Mouse (Mus musculus) spleen, adult 12 weeks (tissue): ENCODE data around the gene Ppm1g.
A peak's percentile ranks its signal among the peaks of the same experiment; 100 is the strongest.
"Not testable (repeated sequence)": the region's sequence is repeated elsewhere in the genome, so short reads cannot be mapped to it uniquely, and the experiment has no call there.

Source experiments
- DNase-seq: peaks from one replicate; pipeline ENCODE4 v3.0.0; 2022; ENCODE audit warnings: low spot score

Gene Ppm1g

DNA sequence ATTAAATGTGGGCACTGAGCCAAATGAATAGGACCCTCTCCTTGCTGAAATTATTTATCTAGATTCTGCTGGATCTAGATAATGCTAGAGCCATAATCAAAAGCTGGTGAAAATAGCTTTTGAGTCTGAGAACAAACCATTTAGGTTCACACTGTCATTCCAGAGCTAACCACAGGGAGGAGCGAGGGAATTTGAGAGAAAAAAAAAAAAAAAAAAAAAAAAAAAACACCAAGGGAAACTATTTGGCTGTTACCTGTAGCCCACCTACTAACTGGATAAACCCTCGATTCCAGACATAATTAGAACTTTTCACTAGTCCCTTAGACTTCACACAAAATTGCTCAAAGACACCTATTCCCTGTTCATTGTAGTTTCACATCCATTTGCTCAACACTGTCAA, 1.4 kb downstream of the Ppm1g start:
- DNase-seq: no peak

DNA sequence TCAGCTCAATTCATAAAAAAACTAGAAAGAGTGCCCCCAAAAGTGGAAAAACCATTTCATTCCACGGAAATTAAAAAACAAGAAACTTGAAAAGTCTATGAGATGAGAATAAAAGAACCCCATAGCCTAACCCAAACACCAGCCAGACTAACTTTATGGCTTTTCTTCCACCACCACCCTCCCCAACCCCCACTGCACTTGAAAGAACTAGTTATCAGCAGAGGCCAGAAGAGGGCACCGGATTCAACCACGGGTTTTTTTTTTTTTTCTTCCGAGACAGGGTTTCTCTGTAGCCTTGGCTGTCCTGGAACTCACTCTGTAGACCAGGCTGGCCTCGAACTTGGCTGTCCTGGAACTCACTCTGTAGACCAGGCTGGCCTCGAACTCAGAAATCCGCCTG, 2.2 kb downstream of the Ppm1g start:
- DNase-seq: peak; percentile 36

DNA sequence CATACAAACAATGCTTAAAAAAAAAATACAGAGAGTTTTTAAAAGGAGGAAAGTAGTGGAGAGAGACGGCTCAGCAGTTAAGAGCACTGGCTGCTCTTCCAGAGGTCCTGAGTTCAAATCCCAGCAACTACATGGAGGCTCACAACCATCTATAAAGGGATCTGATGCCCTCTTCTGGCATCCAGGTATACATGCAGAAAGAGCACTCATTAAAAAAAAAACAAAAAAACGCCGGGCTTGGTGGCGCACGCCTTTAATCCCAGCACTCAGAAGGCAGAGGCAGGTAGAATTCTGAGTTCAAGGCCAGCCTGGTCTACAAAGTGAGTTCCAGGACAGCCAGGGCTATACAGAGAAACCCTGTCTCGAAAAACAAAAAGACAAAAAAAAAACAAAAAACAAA, 3.9 kb downstream of the Ppm1g start:
- DNase-seq: not testable (repeated sequence)

DNA sequence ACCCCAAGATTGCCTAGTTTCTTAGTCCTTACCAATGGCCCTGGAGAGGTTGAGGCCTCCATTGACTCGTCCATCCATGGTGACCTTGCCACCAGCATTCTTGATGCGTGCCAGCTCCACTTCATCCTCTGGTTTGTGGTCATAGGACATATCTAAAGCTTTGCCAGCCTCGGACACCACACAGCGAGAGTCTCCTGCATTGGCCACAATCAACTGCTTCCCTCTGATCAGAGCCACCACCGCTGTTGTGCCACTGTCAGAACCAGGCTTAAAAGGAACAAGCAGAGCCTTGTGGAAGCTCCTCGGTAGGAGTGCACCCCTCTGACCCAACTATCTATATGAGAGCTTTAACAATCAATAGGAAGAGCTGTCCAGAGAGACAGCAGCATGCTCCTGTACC, 16.1 kb downstream of the Ppm1g start:
- DNase-seq: no peak

DNA sequence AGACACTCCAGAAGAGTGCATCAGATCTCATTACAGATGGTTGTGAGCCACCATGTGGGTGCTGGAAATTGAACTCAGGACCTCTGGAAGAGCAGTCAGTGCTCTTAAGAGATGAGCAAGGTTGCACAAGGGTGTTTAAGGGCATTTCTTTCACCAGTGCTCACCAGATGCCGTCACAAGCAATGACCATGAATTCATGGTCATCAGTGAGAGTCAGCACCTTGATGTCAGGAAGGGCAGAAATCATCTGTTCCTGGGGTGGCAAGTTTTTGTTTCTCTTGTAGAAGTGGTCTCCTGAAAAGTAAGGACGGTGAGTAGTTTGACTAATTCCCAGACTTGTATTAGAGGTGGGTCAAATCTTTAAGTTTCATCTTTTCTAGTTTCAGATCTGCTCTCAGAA, 16.6 kb downstream of the Ppm1g start:
- DNase-seq: no peak

DNA sequence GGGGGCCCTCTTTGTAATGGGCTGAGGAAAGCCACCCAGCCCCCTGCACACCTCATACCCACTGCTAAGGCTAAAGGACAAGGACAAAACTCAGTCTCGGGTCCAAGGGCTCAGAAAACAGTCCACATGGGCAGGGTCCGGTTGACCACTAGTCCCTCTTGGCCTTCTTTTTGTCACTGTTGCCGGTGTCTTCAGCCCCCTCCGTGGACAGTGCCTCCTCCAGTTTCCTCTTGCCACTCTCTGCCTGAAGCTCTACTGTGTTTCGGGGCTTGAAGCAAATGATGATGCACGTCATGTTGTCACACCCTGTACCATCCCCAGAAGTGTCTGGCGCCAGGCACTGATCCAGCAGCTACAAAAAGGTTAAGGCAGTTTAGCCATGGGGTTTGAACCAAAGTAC, 17.6 kb downstream of the Ppm1g start:
- no peak for DNase-seq

DNA sequence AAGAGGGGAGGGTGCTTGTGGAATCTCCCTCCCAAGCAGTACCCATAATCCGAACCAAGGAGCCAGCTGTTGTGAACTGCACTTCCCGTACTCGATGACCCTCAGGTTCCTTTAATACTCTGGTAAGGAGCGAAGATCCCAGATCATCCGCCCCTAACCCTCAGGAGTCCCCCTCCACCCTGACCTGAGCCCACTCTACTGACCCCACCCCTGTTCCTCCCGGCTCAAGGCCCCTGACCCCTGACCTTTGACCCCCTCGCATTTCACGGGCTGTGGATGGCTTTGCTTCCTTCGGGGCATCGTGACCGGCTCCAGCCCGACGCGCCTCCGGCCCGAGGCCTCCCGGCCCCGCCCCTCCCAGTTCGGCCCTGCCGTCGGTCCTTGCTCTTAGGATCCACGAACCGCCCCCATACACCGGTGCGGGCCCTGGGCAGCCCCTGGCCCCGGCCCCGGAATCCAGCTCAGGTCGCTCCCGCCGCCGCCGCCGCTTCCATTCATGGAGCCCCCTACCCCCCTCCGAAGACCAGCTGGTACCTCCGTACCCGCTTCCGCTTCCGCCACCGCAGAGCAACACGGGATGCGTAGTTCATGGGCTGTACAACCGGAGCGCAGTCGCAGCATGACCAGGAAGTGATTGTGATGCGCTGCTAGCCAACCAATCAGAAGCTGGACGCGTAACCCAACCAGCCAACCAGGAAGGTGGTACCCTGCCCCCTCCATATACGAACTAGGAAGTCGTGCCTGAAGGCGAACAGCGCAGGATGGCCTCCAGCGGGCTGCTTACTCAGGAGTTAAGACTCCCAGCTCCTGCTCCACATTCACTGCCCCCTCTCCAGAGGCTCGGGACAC, 18.5 kb downstream of the Ppm1g start, which contains the start of gene Zfp513:
TSS of gene Zfp513 (minus strand) at position 562 of the 849 bp plus-strand sequence.
- peak; percentile 88 for DNase-seq

DNA sequence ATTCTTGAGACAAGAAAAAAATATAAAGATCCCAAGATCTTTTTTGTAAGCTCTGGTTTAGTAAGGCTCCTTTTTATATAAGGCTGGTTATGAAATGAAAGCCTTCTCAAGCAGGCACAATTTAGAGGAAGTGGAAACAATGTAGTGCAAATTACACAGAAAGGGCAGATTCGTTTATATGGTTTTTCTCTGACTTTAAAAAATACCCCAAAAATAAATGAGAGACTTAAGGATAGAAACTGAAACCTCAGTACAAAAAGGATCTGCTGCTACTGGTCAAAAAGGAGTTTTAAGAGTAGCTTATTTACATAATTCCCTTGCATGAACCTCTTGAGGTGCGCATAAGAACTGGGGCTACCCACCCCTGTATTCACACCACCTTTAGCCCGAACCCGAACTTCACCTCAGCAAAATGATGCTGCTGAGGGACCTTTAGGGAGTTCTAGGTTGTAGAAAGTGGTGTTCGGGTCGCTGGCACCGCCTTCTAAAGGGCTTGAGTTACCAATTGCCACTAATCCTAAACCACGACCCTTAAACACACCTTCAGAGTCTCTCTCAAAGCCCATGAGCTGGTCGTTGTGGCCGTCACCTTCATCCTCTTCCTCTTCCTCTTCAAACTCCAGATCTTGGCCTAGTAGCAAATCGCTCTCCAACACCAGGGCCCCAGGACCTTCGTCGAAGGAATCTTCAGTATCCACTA, 19.3 kb downstream of the Ppm1g start:
- DNase-seq: no peak

DNA sequence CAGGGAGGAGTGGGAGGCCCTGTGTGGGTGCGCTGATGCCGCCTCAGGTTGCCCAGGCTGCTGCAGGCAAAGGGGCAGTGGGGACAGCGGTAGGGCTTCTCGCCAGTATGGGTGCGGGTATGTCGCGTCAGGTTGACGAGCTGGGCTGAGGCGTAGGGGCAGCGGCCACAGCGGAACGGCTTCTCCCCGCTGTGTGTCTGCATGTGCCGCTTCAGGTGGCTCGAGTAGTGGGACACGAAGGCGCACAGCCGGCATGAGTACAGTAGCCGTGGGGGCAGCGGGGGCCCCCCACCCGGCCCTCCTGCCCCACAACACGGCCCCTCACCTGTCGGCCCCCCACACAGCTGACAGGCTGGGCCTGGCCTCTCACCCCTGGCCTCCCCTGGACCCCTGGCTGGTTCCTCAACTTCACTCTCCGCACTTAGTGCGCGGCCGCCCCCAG, 20.1 kb downstream of the Ppm1g start:
- DNase-seq: no peak

DNA sequence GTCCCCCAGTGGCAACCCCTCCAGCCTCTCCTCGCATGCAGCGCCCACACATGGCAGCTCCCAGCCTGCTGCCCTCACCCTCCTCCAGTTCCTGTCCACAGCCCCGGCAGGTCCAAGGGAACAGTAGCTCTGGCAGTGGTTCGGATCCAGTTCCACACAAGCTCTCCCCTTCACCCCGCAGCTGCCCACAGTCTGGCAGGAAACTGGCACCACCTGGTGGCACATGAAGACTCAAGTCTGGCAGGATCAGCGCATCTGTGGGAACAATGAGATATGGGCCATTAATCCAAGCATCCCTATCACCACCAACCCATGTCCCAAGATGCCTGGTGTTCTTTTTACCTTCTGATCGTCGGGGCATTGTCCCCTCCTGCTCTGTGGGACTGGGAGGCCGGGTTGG, 20.6 kb downstream of the Ppm1g start:
- DNase-seq: no peak

DNA sequence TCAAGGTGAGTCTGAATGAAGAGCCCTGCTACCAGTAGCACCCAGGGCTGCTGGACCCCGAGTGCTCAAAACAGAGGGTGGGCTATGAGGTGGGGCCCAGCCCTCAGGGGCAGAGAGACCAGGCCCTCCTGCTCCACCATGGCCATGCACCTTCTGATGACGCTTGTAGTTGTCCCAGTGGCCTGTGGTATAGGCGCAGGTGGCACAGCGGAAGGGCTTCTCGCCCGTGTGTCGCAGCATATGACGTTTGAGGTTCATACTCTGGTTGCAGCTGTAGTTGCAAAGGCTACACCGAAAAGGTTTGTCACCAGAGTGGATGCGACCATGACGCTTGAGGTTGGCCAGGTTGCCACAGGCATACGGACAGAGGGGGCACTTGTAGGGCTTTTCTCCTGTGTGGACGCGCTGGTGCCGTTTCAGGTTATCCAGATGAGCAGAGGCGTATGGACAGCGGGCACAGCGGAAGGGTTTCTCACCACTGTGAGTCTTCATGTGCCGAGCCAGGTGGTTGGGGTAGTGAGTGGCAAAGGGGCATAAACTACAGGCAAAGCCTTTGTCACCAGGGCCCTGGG, 21.1 kb downstream of the Ppm1g start:
- DNase-seq: no peak

DNA sequence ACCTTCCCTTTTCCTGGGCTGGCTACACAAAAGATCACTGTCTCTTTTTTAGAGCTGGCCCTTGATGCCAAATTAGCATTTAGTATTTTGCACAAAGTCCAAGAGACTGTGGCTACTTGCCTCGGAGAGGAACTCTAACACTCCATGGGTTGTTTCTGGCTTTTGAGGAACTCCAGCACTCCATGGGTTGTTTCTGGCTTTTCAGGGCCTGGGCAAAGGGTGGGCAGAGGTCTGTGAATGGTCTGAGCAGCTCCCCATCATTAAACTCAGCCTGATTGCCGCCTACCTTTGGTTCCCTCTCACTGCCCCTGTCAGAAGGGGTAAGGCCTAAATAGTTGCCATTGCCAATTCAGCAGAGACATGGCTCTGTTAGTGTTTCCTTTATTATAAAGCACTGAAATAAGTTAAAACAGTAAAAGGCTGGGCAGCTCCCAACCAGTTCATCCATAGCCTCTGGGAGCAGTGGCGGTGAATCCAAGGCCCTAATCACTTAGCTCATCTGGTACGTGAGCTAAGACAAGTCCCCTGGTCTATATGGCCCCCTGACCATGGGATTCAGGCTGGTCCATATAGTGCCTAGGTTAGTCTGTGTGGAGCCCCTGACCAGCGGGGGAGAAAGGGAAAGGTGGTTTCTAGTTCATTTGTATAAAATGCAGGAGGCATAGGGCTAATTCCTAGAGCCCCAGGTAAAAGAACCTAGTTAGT, 21.7 kb downstream of the Ppm1g start:
- DNase-seq: no peak

DNA sequence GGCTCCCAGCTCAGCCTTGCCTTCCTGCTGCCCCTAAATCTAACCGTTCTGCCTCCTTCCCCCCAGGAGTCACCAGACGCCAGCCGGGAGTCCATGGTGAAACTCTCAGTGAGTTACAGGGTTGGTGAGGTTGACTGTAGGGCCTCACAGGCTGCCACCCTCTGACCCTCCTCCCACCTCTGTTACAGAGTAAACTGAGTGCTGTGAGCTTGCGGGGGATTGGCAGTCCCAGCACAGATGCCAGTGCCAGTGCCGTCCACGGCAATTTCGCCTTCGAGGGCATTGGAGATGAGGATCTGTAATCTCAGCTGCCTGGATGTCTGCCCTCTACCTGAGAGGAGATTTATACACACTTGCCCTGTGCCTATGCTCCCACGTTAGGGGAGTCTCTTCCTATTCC, 22.3 kb downstream of the Ppm1g start:
- DNase-seq: no peak

DNA sequence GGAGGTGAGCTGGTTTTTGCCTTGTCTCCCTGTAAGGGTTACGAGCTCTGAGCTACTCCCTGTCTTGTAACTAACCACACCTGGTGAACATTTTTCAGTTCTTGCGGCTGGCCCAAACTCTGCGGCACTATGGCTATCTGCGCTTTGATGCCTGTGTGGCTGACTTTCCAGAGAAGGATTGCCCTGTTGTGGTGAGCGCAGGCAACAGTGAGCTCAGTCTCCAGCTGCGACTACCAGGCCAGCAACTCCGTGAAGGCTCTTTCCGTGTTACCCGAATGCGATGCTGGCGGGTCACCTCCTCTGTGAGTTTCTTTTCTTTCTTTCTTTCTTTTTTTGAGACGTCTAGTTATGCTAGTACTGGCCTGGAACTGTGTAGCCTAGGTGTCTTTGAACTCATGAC, 23.4 kb downstream of the Ppm1g start:
- DNase-seq: no peak

DNA sequence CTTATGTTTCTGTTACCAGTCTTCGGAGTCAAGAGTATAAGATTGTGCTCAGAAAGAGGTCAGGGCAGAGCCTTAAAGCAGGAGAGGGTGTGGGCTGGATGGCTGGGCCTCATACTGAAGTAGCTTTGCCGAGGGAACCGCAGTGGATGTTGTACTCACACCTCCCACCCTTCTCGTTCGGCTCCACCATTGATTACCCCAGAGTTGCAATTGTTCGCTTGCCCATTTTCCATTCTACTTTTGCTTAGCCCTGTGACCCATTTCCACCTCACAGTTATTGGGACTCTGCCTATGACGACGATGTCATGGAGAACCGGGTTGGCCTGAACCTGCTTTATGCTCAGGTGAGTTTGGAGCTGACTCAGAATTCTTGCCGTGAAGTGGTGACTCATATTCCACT, 24.3 kb downstream of the Ppm1g start:
- DNase-seq: no peak

DNA sequence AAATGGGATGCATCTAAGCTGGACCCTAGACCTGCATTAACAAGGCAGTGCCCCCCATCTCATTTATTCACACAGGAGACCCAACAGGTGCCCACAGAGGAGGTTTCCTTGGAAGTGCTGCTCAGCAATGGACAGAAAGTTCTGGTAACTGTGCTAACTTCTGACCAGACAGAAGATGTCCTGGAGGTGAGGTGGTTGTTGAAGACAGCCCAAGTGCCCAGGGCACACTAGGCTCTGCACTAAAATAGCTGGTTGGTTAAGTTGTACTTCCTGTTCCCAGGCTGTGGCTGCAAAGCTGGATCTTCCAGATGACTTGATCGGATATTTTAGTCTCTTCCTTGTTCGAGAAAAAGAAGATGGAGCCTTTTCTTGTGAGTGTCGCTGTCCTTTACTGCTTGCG, 24.8 kb downstream of the Ppm1g start:
- no peak for DNase-seq

DNA sequence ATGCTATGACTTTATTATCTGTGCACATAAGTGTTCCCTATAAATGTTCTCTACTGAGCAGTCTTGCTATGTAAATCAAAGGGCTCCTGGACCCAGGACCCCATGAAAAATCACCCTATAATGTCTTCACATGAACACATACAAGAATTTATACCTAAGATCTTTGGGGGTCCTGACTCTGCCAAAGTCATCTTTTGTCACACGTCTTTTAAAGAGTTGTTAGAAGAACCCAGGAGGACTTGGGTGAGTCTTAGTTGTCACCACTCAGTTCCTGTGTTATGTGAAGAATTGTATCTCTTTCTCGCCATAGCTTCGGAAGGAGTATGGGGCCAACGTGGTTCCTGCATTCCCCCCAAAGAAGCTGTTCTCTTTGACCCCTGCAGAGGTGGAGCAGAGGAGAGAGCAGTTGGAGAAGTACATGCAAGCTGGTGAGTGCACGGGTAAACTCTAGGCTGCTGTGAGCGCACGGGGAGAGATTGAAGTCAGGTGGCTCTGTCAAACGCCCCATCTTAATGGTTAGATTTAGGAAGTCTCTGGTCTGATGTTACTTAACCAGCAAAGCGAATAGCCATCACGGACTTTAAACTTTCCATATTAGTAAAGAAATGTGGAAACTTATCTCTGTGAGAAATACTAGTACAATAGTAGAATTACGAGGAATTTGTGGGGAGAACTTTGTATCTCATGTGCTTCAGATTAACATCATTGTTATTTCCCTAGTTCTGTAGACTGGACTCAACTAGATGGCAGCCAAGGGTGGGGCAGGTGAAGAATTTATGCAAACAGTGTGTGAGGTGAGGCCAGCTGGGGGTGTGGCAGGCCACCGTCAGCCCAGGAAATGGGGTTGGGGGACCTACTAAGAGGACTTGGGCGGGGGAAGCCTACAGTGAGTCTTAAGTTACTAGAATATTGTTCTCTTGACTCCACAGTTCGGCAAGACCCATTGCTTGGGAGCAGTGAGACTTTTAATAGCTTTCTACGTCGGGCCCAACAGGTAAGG, 25.7 kb downstream of the Ppm1g start:
- DNase-seq: no peak

DNA sequence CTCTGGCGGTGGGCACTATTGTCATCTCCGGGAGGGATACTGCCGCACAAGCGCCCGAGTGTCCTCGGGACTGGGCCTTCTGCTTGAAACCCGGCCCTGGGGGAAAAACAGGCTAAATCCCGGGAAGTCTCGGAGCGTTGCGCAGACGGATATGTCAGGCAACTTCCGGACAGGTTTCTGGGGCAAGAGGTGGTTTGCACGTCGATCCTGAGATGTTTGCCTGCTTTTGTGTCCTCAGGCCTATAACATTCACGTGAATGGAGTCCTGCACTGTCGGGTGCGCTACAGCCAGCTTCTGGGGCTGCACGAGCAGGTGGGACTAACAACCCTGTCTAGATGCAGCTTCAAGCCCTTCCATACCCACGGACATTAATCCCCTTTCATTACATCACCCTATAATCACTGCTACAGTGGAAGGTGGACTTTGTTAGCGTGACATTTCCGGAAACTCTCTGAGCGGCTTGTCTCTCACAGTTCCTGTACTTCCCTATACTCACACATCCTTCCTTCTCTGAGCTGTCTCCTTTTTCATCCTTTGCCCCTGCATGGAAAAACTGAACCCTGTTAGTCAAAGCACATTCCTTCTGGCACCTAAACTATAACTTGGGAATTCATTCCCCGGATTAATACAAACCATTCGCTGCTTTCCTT, 26.7 kb downstream of the Ppm1g start:
- no peak for DNase-seq

DNA sequence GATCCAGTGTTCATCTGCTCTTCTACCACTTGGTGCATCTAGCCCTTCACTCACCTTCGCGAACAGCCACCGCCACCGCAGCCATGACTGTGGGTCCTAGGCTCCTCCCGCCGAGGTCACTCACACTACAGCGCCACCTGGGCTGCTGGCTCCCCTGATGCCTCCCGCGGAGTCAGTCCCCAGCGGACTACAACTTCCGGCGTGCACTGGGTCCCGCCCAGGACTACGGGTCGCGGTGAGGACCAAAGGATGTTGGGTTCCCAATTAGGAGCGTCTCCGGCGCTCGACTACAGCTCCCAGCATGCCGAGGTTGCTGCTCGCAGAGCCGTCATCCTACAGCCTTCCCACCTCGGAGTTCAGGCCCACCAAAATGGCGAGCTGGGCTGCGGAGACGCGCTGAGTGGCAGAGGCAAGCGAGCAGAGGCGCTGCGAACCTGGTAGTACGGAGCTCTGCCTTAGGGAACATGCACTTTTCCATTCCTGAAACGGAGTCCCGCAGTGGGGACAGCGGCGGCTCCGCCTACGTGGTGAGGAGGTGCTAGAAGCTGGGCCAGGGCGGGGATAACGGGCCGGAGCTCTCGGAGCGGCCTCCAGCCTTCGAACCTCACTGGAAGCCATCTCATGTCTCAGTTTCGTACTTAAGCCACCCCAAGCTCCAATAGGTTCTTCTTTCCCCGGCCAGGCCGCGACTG, 27.4 kb downstream of the Ppm1g start, which contains the start of the genes Snx17 and Eif2b4:
TSS of gene Snx17 (plus strand) at position 289 of the 692 bp plus-strand sequence.
TSS of gene Eif2b4 (minus strand) at position 492 of the 692 bp plus-strand sequence.
- peak; percentile 100 for DNase-seq
